Mouse (Mus musculus): Measurements from ENCODE around the gene Isyna1.
A peak's percentile ranks its signal among the peaks of the same experiment; 100 is the strongest.

Gene Isyna1

GRCm38 (mm10) chr8:70627041-70627440 is 32.9 kb downstream of the Isyna1 start:
- no peak for DNase-seq (ENCODE audit: low spot score)

GRCm38 (mm10) chr8:70628986-70629490 is 34.9 kb downstream of the Isyna1 start:
- no peak for DNase-seq (ENCODE audit: low spot score)

GRCm38 (mm10) chr8:70629574-70630531 is 35.7 kb downstream of the Isyna1 start:
- DNase-seq (ENCODE audit: low spot score) = peak; percentile 88

GRCm38 (mm10) chr8:70630532-70631381 is 36.6 kb downstream of the Isyna1 start:
- no peak for DNase-seq (ENCODE audit: low spot score)

- no peak for DNase-seq (ENCODE audit: low spot score)
Observed at GRCm38 (mm10) chr8:70631436-70631835, 37.3 kb downstream of the Isyna1 start.

- no peak for DNase-seq (ENCODE audit: low spot score)
Observed at GRCm38 (mm10) chr8:70632346-70632892, 38.2 kb downstream of the Isyna1 start, which contains the start of gene Gdf15. Gene Gdf15, minus strand, starts transcription at chr8:70632456.

GRCm38 (mm10) chr8:70634066-70634465 is 39.9 kb downstream of the Isyna1 start:
- no peak for DNase-seq (ENCODE audit: low spot score)

- no peak for DNase-seq (ENCODE audit: low spot score)
Observed at GRCm38 (mm10) chr8:70635527-70635926, 41.4 kb downstream of the Isyna1 start.

GRCm38 (mm10) chr8:70636838-70637237 is 42.7 kb downstream of the Isyna1 start:
- no peak for DNase-seq (ENCODE audit: low spot score)

GRCm38 (mm10) chr8:70638752-70639151 is 44.6 kb downstream of the Isyna1 start:
- DNase-seq (ENCODE audit: low spot score) = no peak

- DNase-seq (ENCODE audit: low spot score) = no peak
Observed at GRCm38 (mm10) chr8:70643019-70643418, 48.8 kb downstream of the Isyna1 start.

GRCm38 (mm10) chr8:70644065-70644464 is 49.9 kb downstream of the Isyna1 start:
- DNase-seq (ENCODE audit: low spot score) = no peak

GRCm38 (mm10) chr8:70645501-70646224 is 51.5 kb downstream of the Isyna1 start:
- no peak for DNase-seq (ENCODE audit: low spot score)

GRCm38 (mm10) chr8:70646369-70646768 is 52.2 kb downstream of the Isyna1 start:
- no peak for DNase-seq (ENCODE audit: low spot score)

GRCm38 (mm10) chr8:70646775-70647174 is 52.6 kb downstream of the Isyna1 start:
- DNase-seq (ENCODE audit: low spot score) = no peak
